Mouse (Mus musculus): ENCODE measurements around the gene Dhx58. TPM values are rescaled to one million over a fixed set of nuclear protein-coding genes. Genes with fewer than 3 reads are reported as not detected.

The Dhx58 gene
- total RNA-seq (2023): 13.7 TPM

DNA sequence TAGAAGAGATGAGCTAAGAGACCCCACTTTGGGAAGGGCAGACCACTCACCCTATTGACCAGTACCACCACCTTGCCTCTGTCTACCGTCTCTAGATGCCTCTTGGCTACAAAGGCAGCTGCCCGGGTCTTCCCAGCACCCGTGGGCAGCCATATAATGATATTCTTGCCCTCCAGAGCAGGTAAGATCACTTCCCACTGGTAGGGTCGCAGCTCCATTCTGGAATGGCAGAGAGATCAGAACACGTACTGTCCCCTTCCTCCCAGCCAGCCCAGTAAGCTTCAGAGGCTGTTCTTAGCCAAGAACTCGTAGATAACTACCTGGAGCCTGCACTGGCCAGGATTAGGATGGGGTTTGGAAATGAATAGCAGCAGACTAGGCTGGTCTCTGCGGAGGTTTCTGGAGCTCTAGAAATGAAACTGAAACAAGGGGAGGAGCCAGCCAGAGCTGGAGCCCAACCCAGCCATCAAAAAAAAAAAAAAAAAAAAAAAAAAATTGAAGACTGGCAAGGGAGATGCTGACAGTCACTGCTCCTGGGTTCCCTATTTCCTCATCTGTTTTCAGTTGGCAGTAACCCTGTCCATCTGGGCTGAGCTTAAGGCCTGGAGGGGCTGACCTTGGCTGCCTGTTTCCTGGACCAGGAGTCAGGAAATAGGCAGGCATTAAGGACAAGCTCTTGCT lies at the start of gene Dhx58:
Gene Dhx58 (minus strand): TSS at position 421 of the 681 bp plus-strand sequence.

DNA sequence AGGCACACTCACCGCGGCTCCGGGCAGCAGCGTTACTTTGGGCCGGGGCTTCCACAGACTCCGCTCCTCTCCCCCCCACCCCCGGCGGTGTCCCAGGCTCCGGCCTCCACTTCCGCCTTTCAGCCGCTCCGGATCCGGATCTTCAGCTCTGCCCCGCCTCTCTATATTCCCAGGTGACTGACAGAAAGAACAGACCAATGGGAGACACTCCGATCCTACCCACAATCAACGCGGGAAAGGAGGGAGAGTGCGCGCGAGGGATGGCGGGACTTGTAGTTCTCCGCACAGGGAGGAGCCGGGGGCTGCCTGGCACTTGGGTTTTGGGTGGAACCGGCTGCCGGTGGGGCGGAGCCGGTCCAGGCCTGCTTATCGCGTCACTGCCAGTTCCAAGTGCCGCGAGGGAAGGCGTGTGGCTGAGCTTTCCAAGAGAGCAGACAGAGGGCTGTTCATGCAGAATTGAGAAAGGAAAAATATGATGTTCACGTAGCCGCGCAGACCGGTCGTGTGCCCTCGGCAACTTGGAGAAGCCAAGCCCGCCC lies 34.1 kb upstream of the Dhx58 start, which contains the start of gene Rab5c:
Gene Rab5c (minus strand): TSS at position 150 of the 539 bp plus-strand sequence.

DNA sequence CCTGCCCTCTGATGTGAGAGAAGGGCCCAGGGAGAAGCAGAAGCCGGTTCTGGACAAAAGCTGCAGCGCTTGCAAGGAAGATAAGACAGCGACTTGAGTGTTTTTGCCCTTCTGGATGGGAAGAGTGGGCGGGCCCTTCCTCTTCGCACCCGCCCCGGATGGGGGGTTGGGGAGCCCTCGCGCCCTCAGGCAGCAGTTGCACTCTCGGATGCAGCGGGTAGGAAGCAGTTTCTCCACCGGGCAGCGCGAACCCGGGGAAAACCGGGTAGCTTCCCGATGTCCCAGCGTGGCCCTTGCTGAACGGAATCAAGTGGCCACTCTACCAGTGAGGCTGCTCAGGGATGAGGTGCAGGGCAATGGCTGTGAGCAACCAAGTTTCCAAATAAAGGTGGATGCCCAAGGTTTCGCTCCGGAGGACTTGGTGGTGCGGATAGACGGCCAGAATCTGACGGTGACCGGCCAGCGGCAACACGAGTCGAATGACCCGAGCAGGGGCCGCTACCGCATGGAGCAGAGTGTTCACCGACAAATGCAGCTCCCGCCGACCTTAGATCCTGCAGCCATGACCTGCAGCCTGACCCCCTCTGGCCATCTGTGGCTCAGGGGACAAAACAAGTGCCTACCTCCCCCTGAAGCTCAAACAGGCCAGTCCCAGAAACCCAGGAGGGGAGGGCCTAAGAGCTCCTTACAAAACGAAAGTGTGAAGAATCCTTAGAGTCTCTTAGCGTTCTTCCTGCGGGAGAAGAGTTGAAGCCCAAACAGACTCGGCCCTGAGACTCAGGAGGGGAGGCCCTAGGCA lies 9.9 kb upstream of the Dhx58 start, which contains the start of gene Hspb9:
Gene Hspb9 (plus strand): TSS at position 116 of the 799 bp plus-strand sequence.

DNA sequence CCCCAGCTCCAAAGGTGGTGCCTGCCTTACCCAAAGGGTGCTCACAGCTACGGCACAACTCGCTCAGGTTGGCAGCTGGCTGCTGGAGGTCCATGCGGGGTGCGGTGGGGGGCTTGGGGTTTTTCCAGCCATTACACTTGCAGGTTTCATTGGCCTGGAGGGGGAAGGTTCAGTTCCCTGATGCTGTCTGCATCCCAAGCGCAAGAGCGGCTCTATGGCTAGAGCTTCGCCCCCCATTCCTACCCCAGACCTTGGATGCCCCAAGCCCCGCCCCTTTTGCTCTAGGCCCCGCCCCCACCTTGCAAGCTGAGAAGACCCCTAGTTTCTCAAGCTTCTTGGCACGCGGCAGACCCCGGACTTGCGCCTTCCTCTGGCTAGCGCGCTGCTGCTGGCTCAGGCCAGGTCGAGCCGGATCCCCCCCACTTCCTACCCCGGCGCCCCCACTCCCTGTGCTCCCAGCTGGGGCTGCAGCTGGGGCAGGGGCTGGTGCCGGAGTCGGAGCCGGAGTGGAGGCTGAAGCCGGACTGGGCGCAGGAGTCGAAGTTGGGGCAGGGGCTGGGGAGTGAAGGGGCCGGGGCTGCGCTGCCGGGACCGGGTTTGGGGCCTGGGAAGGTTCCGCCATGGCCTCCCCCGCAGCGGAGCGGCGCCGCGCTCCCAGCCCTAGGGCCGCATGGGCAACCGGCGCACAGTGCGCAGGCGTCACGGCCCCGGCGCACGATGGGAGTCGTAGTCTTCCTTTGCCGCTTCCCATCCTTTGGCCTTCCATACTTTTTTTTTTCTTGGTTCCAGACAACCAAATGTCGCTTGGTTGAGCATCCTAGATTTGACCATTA lies 7.9 kb upstream of the Dhx58 start, which contains the start of gene Kat2a:
Gene Kat2a (minus strand): TSS at position 683 of the 833 bp plus-strand sequence.

DNA sequence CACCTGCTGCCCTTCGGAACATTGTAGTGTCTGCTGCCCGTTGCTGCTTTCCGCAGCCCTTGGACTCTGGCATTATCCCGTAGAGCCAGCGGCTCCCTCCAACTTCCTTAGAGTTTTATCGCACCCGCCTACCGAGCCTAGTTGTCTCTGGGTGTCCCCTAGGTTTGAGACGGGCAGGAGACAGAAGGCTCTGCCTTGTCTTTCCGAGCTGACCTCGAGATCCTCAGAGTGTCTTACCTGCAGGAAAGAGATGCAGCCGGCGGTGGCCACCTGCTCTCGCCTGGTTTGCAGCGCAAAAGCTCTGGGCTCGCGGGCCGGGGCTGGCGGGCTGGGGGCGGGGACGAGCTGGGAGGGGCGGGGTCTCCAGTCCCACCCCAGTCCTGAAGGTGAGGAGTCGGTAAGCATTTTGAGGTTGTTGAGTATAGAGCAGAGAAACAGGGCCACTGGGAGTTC lies 11.9 kb downstream of the Dhx58 start, which contains the start of gene Zfp385c:
Gene Zfp385c (minus strand): TSS at position 292 of the 453 bp plus-strand sequence.

Other genes with a start within 250 kb of the Dhx58 start
- 29.0 TPM for gene Klhl11, start 231.5 kb downstream of the Dhx58 start, total RNA-seq (2023)
- gene Acly, start 176.3 kb downstream of the Dhx58 start, total RNA-seq (2023): 145 TPM
- gene Ttc25, start 158.7 kb downstream of the Dhx58 start, total RNA-seq (2023): not detected
- 98.3 TPM for gene Cnp, start 129.4 kb downstream of the Dhx58 start, total RNA-seq (2023)
- gene Nkiras2, start 85.0 kb downstream of the Dhx58 start, total RNA-seq (2023): 17.2 TPM
- gene Dnajc7, start 84.1 kb downstream of the Dhx58 start, total RNA-seq (2023): 344 TPM
- gene Zfp385c, start 11.8 kb downstream of the Dhx58 start, total RNA-seq (2023): not detected
- gene Kat2a, start 8.2 kb upstream of the Dhx58 start, total RNA-seq (2023): 36.4 TPM
- not detected for gene Hspb9, start 9.6 kb upstream of the Dhx58 start, total RNA-seq (2023)
- gene Rab5c, start 33.9 kb upstream of the Dhx58 start, total RNA-seq (2023): 113 TPM
- gene Kcnh4, start 55.7 kb upstream of the Dhx58 start, total RNA-seq (2023): 1.2 TPM
- gene Hcrt, start 58.7 kb upstream of the Dhx58 start, total RNA-seq (2023): not detected
- gene Ghdc, start 66.7 kb upstream of the Dhx58 start, total RNA-seq (2023): 5.4 TPM
- gene Stat5b, start 146.5 kb upstream of the Dhx58 start, total RNA-seq (2023): 172 TPM
- gene Stat5a, start 155.1 kb upstream of the Dhx58 start, total RNA-seq (2023): 194 TPM
- 380 TPM for gene Stat3, start 235.3 kb upstream of the Dhx58 start, total RNA-seq (2023)

Data from CD4-positive naive resting alpha-beta T cell, adult 76 days (primary cell).